Mouse (Mus musculus) MEL (cell line): ENCODE data around the gene Zcchc24. TPM values are rescaled to one million over a fixed set of nuclear protein-coding genes. Genes with fewer than 3 reads are reported as not detected.

Experiments
- DNase-seq: peaks from one replicate; pipeline ENCODE4 v3.0.0; 2011; ENCODE audit warnings: low read depth, low spot score
- H3K27ac ChIP-seq: 2 replicates; pipeline ENCODE4 v1.5.1; 2012; ENCODE audit warnings: low read depth, mild to moderate bottlenecking, control low read depth, low read length, moderate library complexity; ENCODE audit not compliant: control insufficient read depth
- H3K27me3 ChIP-seq, 2 experiments: fragments of 150-350 bp in 1 of 2; sonication (generic) in 1 of 2; 2 replicates each; pipeline ENCODE4 v1.6.1; 2012; ENCODE audit warnings: low read length in 2 of 2, mild to moderate bottlenecking in 2 of 2, improper control_type of control experiment in 1 of 2, moderate library complexity in 1 of 2; ENCODE audit not compliant: insufficient read depth in 2 of 2, control insufficient read depth in 1 of 2
- H3K36me3 ChIP-seq, 2 experiments: 2 replicates each; pipeline ENCODE4 v1.6.1; 2012 to 2014; ENCODE audit warnings: low read length in 2 of 2, improper control_type of control experiment in 1 of 2, inconsistent platforms in 1 of 2, mild to moderate bottlenecking in 1 of 2; ENCODE audit not compliant: insufficient read depth in 2 of 2, control insufficient read depth in 1 of 2
- H3K4me1 ChIP-seq, 2 experiments: fragments of 150-350 bp in 1 of 2; sonication (generic) in 1 of 2; 2 replicates each; pipeline ENCODE4 v1.6.1; 2012; ENCODE audit warnings: low read length in 2 of 2, improper control_type of control experiment in 1 of 2, mild to moderate bottlenecking in 1 of 2; ENCODE audit not compliant: insufficient read depth in 2 of 2, control insufficient read depth in 1 of 2
- H3K4me3 ChIP-seq, 2 experiments: fragments of 150-350 bp in 1 of 2; sonication (generic) in 1 of 2; 2 replicates each; pipeline ENCODE4 v1.5.1; 2012; ENCODE audit warnings: low read depth in 2 of 2, low read length in 2 of 2, mild to moderate bottlenecking in 2 of 2, moderate library complexity in 2 of 2, control low read depth in 1 of 2, improper control_type of control experiment in 1 of 2; ENCODE audit not compliant: control insufficient read depth in 1 of 2, insufficient read depth in 1 of 2
- H3K79me2 ChIP-seq: 2 replicates; pipeline ENCODE4 v1.6.1; 2012; ENCODE audit warnings: mild to moderate bottlenecking, low read length, moderate library complexity; ENCODE audit not compliant: control insufficient read depth, poor library complexity, insufficient read depth
- H3K9ac ChIP-seq: 2 replicates; pipeline ENCODE4 v1.6.1; 2012; ENCODE audit warnings: low read depth, mild to moderate bottlenecking, control low read depth, low read length, moderate library complexity; ENCODE audit not compliant: control insufficient read depth, poor library complexity, severe bottlenecking
- H3K9me3 ChIP-seq: fragments of 150-350 bp; sonication (generic); replicated peaks from 2 replicates; pipeline ENCODE4 v1.6.1; 2012; ENCODE audit warnings: mild to moderate bottlenecking, low read length, improper control_type of control experiment, moderate library complexity; ENCODE audit not compliant: insufficient read depth
- BHLHE40 ChIP-seq: IDR thresholded peaks from 2 replicates; pipeline ENCODE4 v1.6.1; 2012; ENCODE audit warnings: low read depth, mild to moderate bottlenecking, inconsistent platforms, low read length, improper control_type of control experiment, borderline replicate concordance
- CHD1 ChIP-seq: IDR thresholded peaks from 2 replicates; pipeline ENCODE4 v1.6.1; 2012; ENCODE audit warnings: low read depth, mild to moderate bottlenecking, inconsistent platforms, low read length, improper control_type of control experiment
- GABPA ChIP-seq: IDR thresholded peaks from 2 replicates; pipeline ENCODE4 v1.6.1; 2012; ENCODE audit warnings: low read depth, mild to moderate bottlenecking, inconsistent platforms, low read length, improper control_type of control experiment, moderate library complexity
- JUND ChIP-seq: IDR thresholded peaks from 2 replicates; pipeline ENCODE4 v1.6.1; 2011; ENCODE audit warnings: low read depth, mild to moderate bottlenecking, improper control_type of control experiment, low read length
- MXI1 ChIP-seq: IDR thresholded peaks from 2 replicates; pipeline ENCODE4 v1.6.1; 2011; ENCODE audit warnings: mild to moderate bottlenecking, low read depth, low read length, improper control_type of control experiment
- NRF1 ChIP-seq: IDR thresholded peaks from 2 replicates; pipeline ENCODE4 v1.6.1; 2014; ENCODE audit warnings: low read depth, mild to moderate bottlenecking, inconsistent platforms, low read length, improper control_type of control experiment, moderate library complexity; ENCODE audit not compliant: poor library complexity, insufficient read depth, severe bottlenecking
- POLR2AphosphoS2 ChIP-seq: IDR thresholded peaks from 2 replicates; pipeline ENCODE4 v1.6.1; 2011; ENCODE audit warnings: low read length, improper control_type of control experiment
- RCOR1 ChIP-seq: IDR thresholded peaks from 2 replicates; pipeline ENCODE4 v1.6.1; 2012; ENCODE audit warnings: low read depth, mild to moderate bottlenecking, inconsistent platforms, low read length, improper control_type of control experiment
- SIN3A ChIP-seq: IDR thresholded peaks from 2 replicates; pipeline ENCODE4 v1.6.1; 2012; ENCODE audit warnings: low read length, improper control_type of control experiment, inconsistent platforms
- TBP ChIP-seq: IDR thresholded peaks from 2 replicates; pipeline ENCODE4 v1.8.0; 2011; ENCODE audit warnings: low read depth, low read length, improper control_type of control experiment
- TCF12 ChIP-seq: IDR thresholded peaks from 2 replicates; pipeline ENCODE4 v1.6.1; 2014; ENCODE audit warnings: low read depth, mild to moderate bottlenecking, inconsistent platforms, low read length, improper control_type of control experiment, moderate library complexity
- USF1 ChIP-seq: IDR thresholded peaks from 2 replicates; pipeline ENCODE4 v1.6.1; 2014; ENCODE audit warnings: low read depth, mild to moderate bottlenecking, inconsistent platforms, low read length, improper control_type of control experiment, moderate library complexity
- USF2 ChIP-seq, 2 experiments: IDR thresholded peaks; 2 replicates each; pipeline ENCODE4 v1.6.1; 2011 to 2012; ENCODE audit warnings: improper control_type of control experiment in 2 of 2, low read length in 2 of 2, borderline replicate concordance in 1 of 2, inconsistent platforms in 1 of 2, low read depth in 1 of 2, mild to moderate bottlenecking in 1 of 2; ENCODE audit not compliant: insufficient read depth in 1 of 2
- ZMIZ1 ChIP-seq: IDR thresholded peaks from 2 replicates; pipeline ENCODE4 v1.6.1; 2012; ENCODE audit warnings: low read depth, mild to moderate bottlenecking, inconsistent platforms, low read length, improper control_type of control experiment, moderate library complexity
- ZNF384 ChIP-seq: IDR thresholded peaks from 2 replicates; pipeline ENCODE4 v1.6.1; 2012; ENCODE audit warnings: low read depth, mild to moderate bottlenecking, inconsistent platforms, low read length, improper control_type of control experiment
- polyA plus RNA-seq, 2 experiments: library from polyadenylated mRNA; stranded (reverse) in 1 of 2; unstranded in 1 of 2; fragments of >175 nt in 1 of 2; fragments of >200 nt in 1 of 2; gene quantifications; 2 replicates each; pipeline versions ENCODE4 v1.2.1 to v1.2.4; 2012; ENCODE audit warnings: low replicate concordance in 2 of 2, low read depth in 1 of 2; ENCODE audit not compliant: insufficient read length in 2 of 2, insufficient read depth in 1 of 2, missing spikeins in 1 of 2
- total RNA-seq: library from RNA; depleted of rRNA; stranded (reverse); fragments of 300-350 nt; gene quantifications from 2 replicates; pipeline ENCODE4 v1.2.3, GENCODE M21; 2012

The Zcchc24 gene
- total and polyA plus RNA-seq, 3 experiments: 2.3 to 8.7 TPM; not detected in 1

DNA sequence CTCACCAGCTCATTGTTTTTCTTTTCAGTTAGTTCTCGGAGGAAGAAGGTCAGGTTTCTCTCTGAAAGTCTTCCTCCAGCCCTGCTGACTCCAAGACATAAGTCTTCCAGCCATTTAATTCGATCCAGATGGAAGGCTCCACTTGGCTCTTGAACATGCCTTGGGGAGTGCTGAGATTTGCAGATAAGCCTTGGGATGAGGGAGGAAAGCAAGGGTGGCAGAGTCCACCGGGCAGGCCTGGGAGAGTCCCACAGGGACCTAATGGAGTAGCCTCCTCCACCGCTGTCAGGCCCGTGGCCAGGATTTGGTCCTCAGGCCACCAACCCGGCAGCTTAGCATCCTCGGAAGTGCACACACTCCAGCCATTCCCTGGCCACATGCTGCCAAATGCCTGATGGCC lies 27.8 kb upstream of the Zcchc24 start:
- H3K4me1 ChIP-seq: no peaks in the 10 kb centered on the region
- no peak overlapping the region for H3K4me3 ChIP-seq
- H3K36me3 ChIP-seq: 0 out of 4 replicates have a peak, but pooled peaks cover 0 to 4% of the 10 kb centered on the region in 2 experiments
- DNase-seq: no peak
- no peak overlapping the region for H3K9ac ChIP-seq
- TF ChIP-seq NRF1 (no peak), TBP (no peak), GABPA (no peak), USF1 (no peak), CHD1 (no peak), BHLHE40 (no peak), MXI1 (no peak), TCF12 (no peak)
- H3K79me2 ChIP-seq: no peaks in the 10 kb centered on the region
- no peak overlapping the region for H3K27ac ChIP-seq
- H3K27me3 ChIP-seq: peaks cover 0 to 3% of the 10 kb centered on the region in 2 experiments; a peak in 1 of 4 replicates
- no peaks in the 10 kb centered on the region for H3K9me3 ChIP-seq

DNA sequence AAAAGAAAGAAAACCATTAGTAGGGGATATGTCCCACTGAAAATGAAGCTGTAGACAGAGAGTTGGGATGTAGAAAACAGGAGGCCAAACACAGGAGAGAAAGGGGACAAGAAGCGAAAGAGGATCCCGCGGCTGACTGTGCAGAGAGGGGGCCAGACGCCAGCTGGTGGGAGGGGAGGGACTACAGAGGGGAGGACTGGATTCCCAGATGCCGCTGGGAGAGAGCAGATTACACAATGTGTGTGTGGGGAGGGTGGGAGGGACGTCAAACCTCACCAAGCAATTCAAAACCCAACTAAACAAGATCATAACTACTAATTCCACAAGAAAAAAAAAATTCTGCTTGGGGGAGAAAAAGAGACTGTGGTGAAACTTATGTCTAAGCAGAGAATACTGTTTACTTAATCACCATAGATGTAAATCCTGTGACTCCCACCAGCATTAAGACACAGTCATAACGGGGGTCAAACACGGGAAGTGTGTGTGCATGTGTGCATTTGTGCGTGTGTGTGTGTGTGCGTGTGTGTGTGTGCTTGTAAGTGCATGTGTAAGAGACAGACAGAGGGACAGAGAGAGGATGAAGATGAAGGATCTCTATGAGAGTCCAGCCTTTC lies 26.8 kb upstream of the Zcchc24 start:
- no peaks in the 10 kb centered on the region for H3K79me2 ChIP-seq
- no peak for DNase-seq
- no peak overlapping the region for H3K4me3 ChIP-seq
- peaks cover 6% of the 10 kb centered on the region in 2 experiments; a peak in 2 of 4 replicates for H3K4me1 ChIP-seq
- no peaks in the 10 kb centered on the region for H3K9me3 ChIP-seq
- no peak overlapping the region for H3K27ac ChIP-seq
- no peak overlapping the region for H3K9ac ChIP-seq
- TF ChIP-seq POLR2AphosphoS2 (no peak), ZMIZ1 (no peak), RCOR1 (no peak), TCF12 (no peak), USF2 (IDR thresholded peaks at IDR 0.05; ENCODE audit: borderline replicate concordance in 1 of 2, insufficient read depth in 1 of 2, low read depth in 1 of 2, low read length in 2 of 2) (no peak), JUND (no peak), ZNF384 (no peak), SIN3A (no peak)
- peaks cover 0 to 6% of the 10 kb centered on the region in 2 experiments; a peak in 1 of 4 replicates for H3K36me3 ChIP-seq
- peaks cover 0 to 3% of the 10 kb centered on the region in 2 experiments; a peak in 1 of 4 replicates for H3K27me3 ChIP-seq
